Mouse (Mus musculus): Measurements from ENCODE around the gene Ace. TPM values are rescaled to one million over a fixed set of nuclear protein-coding genes. Genes with fewer than 3 reads are reported as not detected.

Gene Ace
- polyA plus RNA-seq, 1 experiment from 2014 or later = 222 TPM

- Histone ChIP-seq H3K4me2 (replicated peaks; ENCODE audit: low read depth) (no peak overlapping the region), H3K27me3 (replicated peaks; ENCODE audit: control insufficient read depth, insufficient read depth, low read length) (no peaks in the 10 kb centered on the region), H3K4me1 (replicated peaks; ENCODE audit: control insufficient read depth, insufficient read depth, low read length) (no peaks in the 10 kb centered on the region), H3K27ac (ENCODE audit: low read depth, low read length) (no peak overlapping the region), H3K9ac (ENCODE audit: low read depth, low read length) (no peak overlapping the region), H3K4me3 (ENCODE audit: low read depth, low read length) (no peak overlapping the region), H3K9me3 (ENCODE audit: control insufficient read depth) (no peaks in the 10 kb centered on the region), H3K36me3 (ENCODE audit: control insufficient read depth, insufficient read depth) (peaks cover 8% of the 10 kb centered on the region)
- peak; percentile 49; the same call in 1 of the 2 replicates for ATAC-seq
- peak; percentile 93 for TF ChIP-seq CTCF (IDR thresholded peaks at IDR 0.05; ENCODE audit: low read depth)
- WGBS = 60% methylated on average over 14 of the region's 14 CpGs
Observed at GRCm38 (mm10) chr11:105927065-105928030, 40.4 kb upstream of the Ace start.

GRCm38 (mm10) chr11:105928171-105928570, 39.6 kb upstream of the Ace start:
- no peak for TF ChIP-seq CTCF (IDR thresholded peaks at IDR 0.05; ENCODE audit: low read depth)
- no peak for ATAC-seq
- Histone ChIP-seq H3K9me3 (ENCODE audit: control insufficient read depth) (no peaks in the 10 kb centered on the region), H3K4me2 (replicated peaks; ENCODE audit: low read depth) (no peak overlapping the region), H3K9ac (ENCODE audit: low read depth, low read length) (no peak overlapping the region), H3K27me3 (replicated peaks; ENCODE audit: control insufficient read depth, insufficient read depth, low read length) (no peaks in the 10 kb centered on the region), H3K36me3 (ENCODE audit: control insufficient read depth, insufficient read depth) (no peaks in the 10 kb centered on the region), H3K27ac (ENCODE audit: low read depth, low read length) (no peak overlapping the region), H3K4me3 (ENCODE audit: low read depth, low read length) (no peak overlapping the region), H3K4me1 (replicated peaks; ENCODE audit: control insufficient read depth, insufficient read depth, low read length) (no peaks in the 10 kb centered on the region)
- 80% methylated on average over 5 of the region's 5 CpGs for WGBS

DNA sequence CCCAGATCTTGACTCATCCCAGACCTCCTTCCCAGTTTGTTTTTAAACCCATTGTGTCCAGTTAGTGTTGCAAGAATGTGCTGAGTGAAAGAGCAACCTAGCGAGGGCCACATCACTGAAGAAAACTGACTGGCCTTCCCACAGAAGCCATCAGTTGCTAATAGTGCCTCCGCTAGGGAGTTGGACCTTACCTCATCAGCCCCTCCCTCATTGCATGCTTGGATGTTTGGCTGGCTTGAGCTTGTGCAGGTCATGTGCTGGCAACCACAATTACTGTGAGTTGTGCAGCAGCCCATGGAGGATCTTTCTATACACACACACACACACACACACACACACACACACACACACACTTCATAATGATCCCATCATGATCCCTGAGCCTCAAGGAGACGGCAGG, 36.4 kb upstream of the Ace start:
- Histone ChIP-seq H3K4me2 (replicated peaks; ENCODE audit: low read depth) (no peak overlapping the region), H3K27ac (ENCODE audit: low read depth, low read length) (no peak overlapping the region), H3K36me3 (ENCODE audit: control insufficient read depth, insufficient read depth) (peaks cover 10% of the 10 kb centered on the region; the same call in 1 of the 2 replicates), H3K27me3 (replicated peaks; ENCODE audit: control insufficient read depth, insufficient read depth, low read length) (no peaks in the 10 kb centered on the region), H3K4me3 (ENCODE audit: low read depth, low read length) (no peak overlapping the region), H3K9ac (ENCODE audit: low read depth, low read length) (no peak overlapping the region), H3K9me3 (ENCODE audit: control insufficient read depth) (no peaks in the 10 kb centered on the region), H3K4me1 (replicated peaks; ENCODE audit: control insufficient read depth, insufficient read depth, low read length) (no peaks in the 10 kb centered on the region)
- WGBS = 79% methylated on average over 3 of the region's 3 CpGs
- no peak for TF ChIP-seq CTCF (IDR thresholded peaks at IDR 0.05; ENCODE audit: low read depth)
- no peak for ATAC-seq

DNA sequence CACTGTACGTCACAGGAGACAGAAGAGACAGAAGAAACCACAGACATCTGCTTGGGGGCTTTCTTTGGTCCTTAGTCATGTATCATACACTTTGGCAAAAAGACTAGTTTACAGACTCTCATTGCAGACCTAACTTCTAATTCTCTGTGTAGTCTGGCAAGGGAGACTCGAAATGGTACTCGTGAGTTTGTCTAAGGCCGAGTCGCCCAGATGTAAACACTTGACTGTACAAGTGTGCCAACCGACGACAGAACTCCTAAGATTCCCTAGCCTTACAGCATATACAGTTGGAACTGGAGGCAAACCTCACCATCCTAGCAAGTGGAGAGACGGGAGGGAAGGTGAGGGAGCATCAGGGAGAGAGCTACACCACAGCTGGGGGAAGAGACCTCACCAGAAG, 34.0 kb upstream of the Ace start:
- Histone ChIP-seq H3K27ac (ENCODE audit: low read depth, low read length) (no peak overlapping the region), H3K9me3 (ENCODE audit: control insufficient read depth) (no peaks in the 10 kb centered on the region), H3K36me3 (ENCODE audit: control insufficient read depth, insufficient read depth) (peaks cover 13% of the 10 kb centered on the region; the same call in 1 of the 2 replicates), H3K4me1 (replicated peaks; ENCODE audit: control insufficient read depth, insufficient read depth, low read length) (no peaks in the 10 kb centered on the region), H3K4me3 (ENCODE audit: low read depth, low read length) (no peak overlapping the region), H3K4me2 (replicated peaks; ENCODE audit: low read depth) (no peak overlapping the region), H3K27me3 (replicated peaks; ENCODE audit: control insufficient read depth, insufficient read depth, low read length) (no peaks in the 10 kb centered on the region), H3K9ac (ENCODE audit: low read depth, low read length) (no peak overlapping the region)
- WGBS = 76% methylated on average over 8 of the region's 8 CpGs
- no peak for TF ChIP-seq CTCF (IDR thresholded peaks at IDR 0.05; ENCODE audit: low read depth)
- no peak for ATAC-seq

GRCm38 (mm10) chr11:105934303-105934711, 33.4 kb upstream of the Ace start:
- ATAC-seq = no peak
- Histone ChIP-seq H3K9me3 (ENCODE audit: control insufficient read depth) (no peaks in the 10 kb centered on the region), H3K36me3 (ENCODE audit: control insufficient read depth, insufficient read depth) (peaks cover 13% of the 10 kb centered on the region; the same call in 1 of the 2 replicates), H3K4me3 (ENCODE audit: low read depth, low read length) (no peak overlapping the region), H3K27me3 (replicated peaks; ENCODE audit: control insufficient read depth, insufficient read depth, low read length) (no peaks in the 10 kb centered on the region), H3K4me1 (replicated peaks; ENCODE audit: control insufficient read depth, insufficient read depth, low read length) (no peaks in the 10 kb centered on the region), H3K27ac (ENCODE audit: low read depth, low read length) (no peak overlapping the region), H3K9ac (ENCODE audit: low read depth, low read length) (no peak overlapping the region), H3K4me2 (replicated peaks; ENCODE audit: low read depth) (no peak overlapping the region)
- no peak for TF ChIP-seq CTCF (IDR thresholded peaks at IDR 0.05; ENCODE audit: low read depth)
- 65% methylated on average over 5 of the region's 5 CpGs for WGBS

DNA sequence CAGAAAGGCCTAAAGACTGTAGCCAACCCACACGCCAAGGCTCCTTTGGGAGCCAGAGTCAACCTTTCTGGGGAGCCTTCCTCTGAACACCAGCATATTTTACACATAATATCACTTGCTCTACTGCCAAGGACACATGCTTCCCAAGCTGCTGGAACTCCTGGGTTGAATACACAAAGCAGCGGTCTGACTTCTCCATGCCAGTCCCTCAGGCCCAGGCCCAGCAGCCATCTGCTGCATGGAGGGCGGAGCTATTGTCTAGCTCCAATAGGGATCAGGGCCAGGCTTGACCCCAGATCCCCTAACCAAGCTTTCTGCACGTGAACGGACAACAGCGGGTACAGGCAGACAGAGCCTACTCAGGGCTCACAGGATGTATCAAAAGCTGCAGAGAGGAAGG, 32.9 kb upstream of the Ace start:
- ATAC-seq = no peak
- WGBS = 56% methylated on average over 6 of the region's 6 CpGs
- H3K4me2 ChIP-seq (replicated peaks; ENCODE audit: low read depth) = no peak overlapping the region
- H3K4me1 ChIP-seq (replicated peaks; ENCODE audit: control insufficient read depth, insufficient read depth, low read length) = no peaks in the 10 kb centered on the region
- no peak overlapping the region for H3K27ac ChIP-seq (ENCODE audit: low read depth, low read length)
- H3K4me3 ChIP-seq (ENCODE audit: low read depth, low read length) = no peak overlapping the region
- no peak for TF ChIP-seq CTCF (IDR thresholded peaks at IDR 0.05; ENCODE audit: low read depth)
- H3K27me3 ChIP-seq (replicated peaks; ENCODE audit: control insufficient read depth, insufficient read depth, low read length) = no peaks in the 10 kb centered on the region
- no peak overlapping the region for H3K9ac ChIP-seq (ENCODE audit: low read depth, low read length)
- H3K9me3 ChIP-seq (ENCODE audit: control insufficient read depth) = no peaks in the 10 kb centered on the region
- peaks cover 13% of the 10 kb centered on the region; the same call in 1 of the 2 replicates for H3K36me3 ChIP-seq (ENCODE audit: control insufficient read depth, insufficient read depth)
